9 mouse cellular contexts compared by ENCODE assay signal in genomic region chr14:121259789-121260188, GRCm38 (mm10).
DNase-seq lines count a peak whose midpoint lies in the region; ATAC-seq and TF ChIP-seq lines count a peak whose summit lies in the region.
"Had no signal": no experiment of that assay in that cellular context is flagged by ENCODE, and none has a peak within 500 bp of the region (broad histone marks: within the 10 kb centered on the region; RNA-seq: fewer than 3 reads in every experiment).

No protein-coding gene starts in this region.

- peak; percentile 48 for TF ChIP-seq CTCF in G1E (IDR thresholded peaks at IDR 0.05; ENCODE audit: low read depth, low read length)

- H3K27me3 ChIP-seq in G1E (ENCODE audit: insufficient read depth, low read length), result peaks cover 16% of the 10 kb centered on the region; the same call in 1 of the 2 replicates
- H3K27me3 ChIP-seq: lung, embryonic 15.5 days had no signal

- H3K4me3 ChIP-seq in G1E (ENCODE audit: low read depth, low read length), result no peak overlapping the region
- H3K4me3 ChIP-seq: lung, embryonic 15.5 days had no signal

- no peaks in the 10 kb centered on the region for H3K36me3 ChIP-seq in G1E (replicated peaks)

- DNase-seq in heart, adult 8-10 months (ENCODE audit: low spot score), result peak; percentile 47
- no peak for DNase-seq in heart, postnatal 25 days (ENCODE audit: low spot score)
- peak; percentile 43 for DNase-seq in G1E (ENCODE audit: low spot score)
- peak; percentile 30 to 61 for DNase-seq in layer of hippocampus, adult 8-10 months (ENCODE audit: low spot score in 2 of 2)
- DNase-seq in mesoderm, embryonic 11.5 days (ENCODE audit: low read depth, low spot score), result peak; percentile 61
- DNase-seq in testis, postnatal 10 days (ENCODE audit: low spot score), result peak; percentile 79

- no peaks in the 10 kb centered on the region for H3K9me3 ChIP-seq in G1E (replicated peaks)
- H3K9me3 ChIP-seq: lung, embryonic 15.5 days had no signal

- 0 out of 2 replicates have a peak, but pooled peaks have one; percentile 62 for ATAC-seq in G1E (ENCODE audit: extremely low read depth, insufficient number of reproducible peaks, low FRiP score, poor library complexity, severe bottlenecking)
- ATAC-seq in common myeloid progenitor, adult 5-6 weeks (replicated peaks; ENCODE audit: low read depth, poor library complexity, severe bottlenecking), result peak; percentile 61
- ATAC-seq in granulocyte monocyte progenitor cell, adult 5-6 weeks (replicated peaks; ENCODE audit: poor library complexity, severe bottlenecking), result 0 out of 2 replicates have a peak, but pooled peaks have one; percentile 17

- H3K4me1 ChIP-seq in G1E (ENCODE audit: insufficient read depth, low read depth, low read length), result no peaks in the 10 kb centered on the region

- intact Hi-C loops in heart, postnatal 25 days (cut with DNase I), result loop anchor here (5.0 kb wide), 1 partner anchor 193 kb away; no protein-coding TSS in a partner anchor
